Mouse (Mus musculus) thymus, adult 2 months (tissue): Measurements from ENCODE around the gene Nek8.

ENCODE experiments used
- CTCF ChIP-seq: fragments of 200-500 bp; IDR thresholded peaks from 2 replicates; pipeline ENCODE4 v1.5.1; 2012; ENCODE audit warnings: mild to moderate bottlenecking, control low read depth, low read length, moderate library complexity, borderline replicate concordance; ENCODE audit not compliant: control insufficient read depth, poor library complexity, insufficient read depth; ENCODE audit errors: extremely low read depth
- POLR2A ChIP-seq: fragments of 200-500 bp; IDR thresholded peaks from 2 replicates; pipeline ENCODE4 v1.6.1; 2012; ENCODE audit warnings: mild to moderate bottlenecking, low read length, control low read depth, moderate library complexity; ENCODE audit not compliant: control insufficient read depth, poor library complexity, insufficient read depth; ENCODE audit errors: extremely low read depth

DNA sequence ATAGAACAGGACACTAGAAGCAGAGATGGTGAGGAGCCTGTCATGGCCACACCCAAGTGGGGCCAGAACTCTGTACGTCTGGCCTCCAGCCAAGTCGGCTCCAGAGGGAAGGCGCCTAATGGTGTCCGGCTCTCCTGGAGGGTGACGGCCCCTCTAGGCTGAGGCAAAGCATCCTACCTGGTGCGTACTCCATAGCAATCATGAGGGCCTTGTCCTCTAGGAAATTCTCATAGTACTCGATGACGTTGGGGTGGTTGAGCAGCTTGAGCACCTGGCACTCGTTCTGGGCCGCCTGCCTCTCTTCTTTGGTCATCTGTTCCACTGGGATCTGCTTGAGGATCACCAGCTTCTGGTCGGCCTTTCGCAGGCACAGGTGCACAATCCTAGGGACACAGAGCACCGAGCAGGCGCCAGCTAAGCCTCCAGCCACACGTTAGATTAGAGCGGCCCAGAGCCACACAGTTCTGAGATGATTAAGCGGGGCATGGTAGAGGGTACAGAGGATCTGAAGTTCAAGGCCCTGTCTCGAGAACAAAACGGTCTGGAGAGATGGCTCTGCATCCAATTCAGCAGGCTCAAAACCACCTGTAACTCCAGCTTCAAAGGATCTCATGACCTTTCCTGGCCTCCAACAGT is 3.6 kb downstream of the Nek8 start:
- TF ChIP-seq CTCF (no peak), POLR2A (no peak)
